Mouse (Mus musculus) bone marrow macrophage, adult 2 months (primary cell): Measurements from ENCODE around the gene Foxc1.

Source experiments
- CTCF ChIP-seq: IDR thresholded peaks from 2 replicates; pipeline ENCODE4 v1.5.1; 2012; ENCODE audit warnings: low read depth, mild to moderate bottlenecking, low read length, moderate library complexity
- POLR2A ChIP-seq: IDR thresholded peaks from 2 replicates; pipeline ENCODE4 v1.6.1; 2012; ENCODE audit warnings: mild to moderate bottlenecking, low read depth, low read length, borderline replicate concordance

- TF ChIP-seq POLR2A, result no peak
- TF ChIP-seq CTCF, result no peak
Measured at GRCm38 (mm10) chr13:31784757-31785156, 21.7 kb upstream of the Foxc1 start.
